Mouse (Mus musculus) limb, embryonic 10.5 days (tissue): ENCODE measurements around the gene Ccnl2. TPM values are rescaled to one million over a fixed set of nuclear protein-coding genes. Genes with fewer than 3 reads are reported as not detected.
"Not testable (repeated sequence)": the region's sequence is repeated elsewhere in the genome, so short reads cannot be mapped to it uniquely, and the experiment has no call there.

Experiments
- DNase-seq: peaks from one replicate; pipeline ENCODE4 v3.0.0-alpha.2; 2017; ENCODE audit warnings: low spot score
- H3K27ac ChIP-seq: fragments of 300-500 bp; sonication (generic); 2 replicates; pipeline ENCODE4 v1.5.1; 2016; ENCODE audit warnings: mild to moderate bottlenecking
- H3K27me3 ChIP-seq: fragments of 300-500 bp; sonication (generic); 2 replicates; pipeline ENCODE4 v1.6.1; 2016; ENCODE audit warnings: low read depth, mild to moderate bottlenecking; ENCODE audit not compliant: poor library complexity, severe bottlenecking
- H3K36me3 ChIP-seq: fragments of 300-500 bp; sonication (generic); 2 replicates; pipeline ENCODE4 v1.6.1; 2016; ENCODE audit warnings: mild to moderate bottlenecking, moderate library complexity
- H3K4me1 ChIP-seq: fragments of 300-500 bp; sonication (generic); 2 replicates; pipeline ENCODE4 v1.6.1; 2016
- H3K4me3 ChIP-seq: fragments of 300-500 bp; sonication (generic); 2 replicates; pipeline ENCODE4 v1.5.1; 2016; ENCODE audit warnings: mild to moderate bottlenecking, moderate library complexity
- H3K9me3 ChIP-seq: fragments of 300-500 bp; sonication (generic); replicated peaks from 2 replicates; pipeline ENCODE4 v1.6.1; 2016; ENCODE audit warnings: mild to moderate bottlenecking
- whole genome bisulfite sequencing: fragments of 180-500 bp; shearing (Covaris S2); methylation state at CpG from one replicate; pipeline ENCODE4 v1.1.7; 2016; 5-methylcytosine and 5-hydroxymethylcytosine counted together
- polyA plus RNA-seq: library from polyadenylated mRNA; unstranded; fragments of >200 nt; fragmentation: Nextera tagmentation; extraction: Ambion mirVana; gene quantifications from 2 replicates; pipeline ENCODE4 v1.2.1, GENCODE M21; 2016

Gene Ccnl2
- polyA plus RNA-seq, 1 experiment from 2014 or later = 196 TPM

DNA sequence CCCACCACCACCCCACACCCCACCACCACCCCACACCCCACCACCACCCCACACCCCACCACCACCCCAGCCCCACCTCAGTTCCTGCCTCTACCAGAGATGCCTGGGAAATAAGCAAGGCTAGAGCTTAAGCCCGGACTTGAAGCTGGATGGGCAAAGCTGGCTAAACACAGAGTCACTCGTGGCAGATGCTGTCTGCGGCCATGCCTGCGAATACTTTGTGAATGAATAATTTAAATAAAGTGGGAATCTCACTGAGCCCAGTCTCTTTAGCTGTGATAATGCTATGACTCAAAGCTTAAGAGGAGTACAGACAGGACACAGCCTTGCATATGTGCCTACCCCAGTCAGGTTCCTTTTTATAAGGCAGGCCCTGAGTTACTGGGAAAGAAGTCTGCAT lies 32.8 kb upstream of the Ccnl2 start:
- Histone ChIP-seq H3K9me3 (no peaks in the 10 kb centered on the region), H3K4me3 (no peak overlapping the region), H3K27me3 (peaks cover 15% of the 10 kb centered on the region), H3K4me1 (peaks cover 32% of the 10 kb centered on the region), H3K27ac (no peak overlapping the region), H3K36me3 (no peaks in the 10 kb centered on the region)
- 93% methylated on average over 4 of the region's 4 CpGs for WGBS
- no peak for DNase-seq

DNA sequence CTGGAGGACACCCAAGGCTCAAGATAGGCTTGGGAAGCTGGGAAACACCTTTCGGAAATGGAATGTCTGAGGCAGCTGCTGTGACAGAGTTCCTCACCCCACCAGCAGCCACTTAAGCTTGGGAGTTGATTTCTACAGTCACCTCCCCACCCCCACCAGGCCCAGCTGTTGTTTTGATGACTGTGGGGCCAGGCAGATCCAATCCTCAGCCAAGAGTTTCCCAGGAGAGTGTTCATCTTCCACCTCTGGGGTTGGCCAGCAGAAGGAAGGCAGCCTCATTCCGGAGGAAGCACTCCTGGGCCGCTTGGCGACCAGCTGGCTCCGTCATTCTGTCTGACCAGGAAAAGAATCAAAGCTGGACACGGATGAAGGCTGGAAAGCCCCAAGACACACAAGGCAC lies 31.4 kb upstream of the Ccnl2 start:
- Histone ChIP-seq H3K4me3 (no peak overlapping the region), H3K27me3 (peaks cover 9% of the 10 kb centered on the region; the same call in 1 of the 2 replicates), H3K36me3 (no peaks in the 10 kb centered on the region), H3K27ac (no peak overlapping the region), H3K4me1 (peaks cover 36% of the 10 kb centered on the region), H3K9me3 (no peaks in the 10 kb centered on the region)
- DNase-seq = no peak
- WGBS = 34% methylated on average over 6 of the region's 6 CpGs

DNA sequence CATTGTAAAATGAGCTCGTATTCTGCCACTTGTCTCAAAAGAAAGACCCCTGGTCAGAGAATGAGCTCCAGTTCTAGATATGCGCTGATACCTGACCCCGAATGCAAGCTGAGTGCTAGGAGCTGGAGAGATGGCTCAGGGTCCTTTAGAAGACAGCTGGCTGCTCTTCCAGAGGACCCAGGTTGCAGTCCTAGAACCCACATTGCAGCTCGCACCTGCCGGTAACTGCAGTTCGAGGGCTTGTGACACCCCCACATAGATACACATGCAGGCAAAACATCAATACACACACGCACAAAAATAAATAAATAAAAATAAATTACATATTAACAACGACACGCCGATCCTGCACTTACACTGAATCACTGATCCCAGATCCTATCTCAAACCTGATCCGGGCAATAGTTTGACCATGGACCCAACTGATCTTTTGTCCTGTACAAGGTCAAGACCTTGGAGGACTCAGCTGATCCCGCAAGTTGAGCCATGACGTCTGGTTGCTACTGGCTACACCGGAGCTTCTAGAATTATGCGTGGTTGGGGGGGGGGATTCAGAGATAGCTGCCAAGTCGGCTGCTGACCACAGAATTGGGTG lies 28.7 kb upstream of the Ccnl2 start:
- no peaks in the 10 kb centered on the region for H3K36me3 ChIP-seq
- H3K4me1 ChIP-seq = peaks cover 27% of the 10 kb centered on the region
- 0 out of 2 replicates have a peak, but pooled peaks cover 9% of the 10 kb centered on the region for H3K27me3 ChIP-seq
- no peaks in the 10 kb centered on the region for H3K9me3 ChIP-seq
- H3K27ac ChIP-seq = peak overlapping the region; percentile 94
- 54% methylated on average over 16 of the region's 16 CpGs for WGBS
- H3K4me3 ChIP-seq = peak overlapping the region; percentile 76
- no peak for DNase-seq

- Histone ChIP-seq H3K4me3 (peak overlapping the region; percentile 76), H3K36me3 (no peaks in the 10 kb centered on the region), H3K4me1 (peaks cover 27% of the 10 kb centered on the region), H3K27ac (peak overlapping the region; percentile 94), H3K27me3 (0 out of 2 replicates have a peak, but pooled peaks cover 9% of the 10 kb centered on the region), H3K9me3 (no peaks in the 10 kb centered on the region)
- WGBS = under 1% methylated on average over 52 of the region's 52 CpGs
- peak; percentile 82 for DNase-seq
These were observed 28.1 kb upstream of the Ccnl2 start for GRCm38 (mm10) chr4:155784081-155784701.

DNA sequence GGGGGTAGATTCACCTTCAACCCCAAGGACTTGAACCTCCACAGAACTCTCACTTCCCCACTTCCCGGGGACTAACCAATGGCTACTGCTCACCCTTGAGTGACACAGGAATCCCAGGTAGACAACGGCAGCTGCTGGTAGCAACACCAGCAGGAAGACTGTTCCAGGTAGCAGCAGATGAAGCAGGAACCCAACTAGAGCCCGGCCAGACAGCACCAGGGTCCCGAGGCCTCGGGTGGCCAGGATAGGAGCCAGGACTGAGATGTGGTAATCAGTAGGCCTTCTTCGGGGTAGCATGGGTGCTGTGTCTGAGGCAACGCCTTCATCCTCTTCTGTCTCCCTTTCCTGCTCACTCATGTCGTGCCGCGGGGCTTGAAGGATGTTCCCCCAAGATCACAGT lies 27.0 kb upstream of the Ccnl2 start:
- Histone ChIP-seq H3K9me3 (no peaks in the 10 kb centered on the region), H3K27ac (peak overlapping the region; percentile 26; the same call in 1 of the 2 replicates), H3K4me3 (0 out of 2 replicates have a peak overlapping the region, but pooled peaks have one; percentile 76), H3K4me1 (peaks cover 27% of the 10 kb centered on the region), H3K36me3 (no peaks in the 10 kb centered on the region), H3K27me3 (0 out of 2 replicates have a peak, but pooled peaks cover 9% of the 10 kb centered on the region)
- DNase-seq = no peak
- 84% methylated on average over 10 of the region's 10 CpGs for WGBS

GRCm38 (mm10) chr4:155785819-155786218 lies 26.5 kb upstream of the Ccnl2 start, which contains the start of gene Tmem88b:
TSS of gene Tmem88b (minus strand) at chr4:155785874.
- no peak for DNase-seq
- H3K27ac ChIP-seq = peak within 1 kb of the TSS; percentile 94

GRCm38 (mm10) chr4:155788300-155788699 lies 24.0 kb upstream of the Ccnl2 start:
- Histone ChIP-seq H3K9me3 (no peaks in the 10 kb centered on the region), H3K36me3 (no peaks in the 10 kb centered on the region), H3K27ac (no peak overlapping the region), H3K27me3 (peaks cover 24% of the 10 kb centered on the region), H3K4me3 (no peak overlapping the region), H3K4me1 (peaks cover 26% of the 10 kb centered on the region)
- WGBS = 83% methylated on average over 3 of the region's 3 CpGs
- DNase-seq = no peak

More at GRCm38 (mm10) chr4:155785819-155786218, 26.5 kb upstream of the Ccnl2 start, which contains the start of gene Tmem88b:
- peaks cover 25% of the 10 kb centered on the region for H3K4me1 ChIP-seq
- peak within 1 kb of the TSS; percentile 76 for H3K4me3 ChIP-seq
- H3K9me3 ChIP-seq = no peaks in the 10 kb centered on the region
- 0 out of 2 replicates have a peak, but pooled peaks cover 9% of the 10 kb centered on the region for H3K27me3 ChIP-seq
- no peaks in the 10 kb centered on the region for H3K36me3 ChIP-seq
- WGBS = 79% methylated on average over 5 of the region's 5 CpGs

- H3K9me3 ChIP-seq, H3K36me3 ChIP-seq, DNase-seq, H3K27ac ChIP-seq, H3K4me3 ChIP-seq: not testable (repeated sequence)
- Histone ChIP-seq H3K4me1 (peaks cover 21% of the 10 kb centered on the region), H3K27me3 (peaks cover 24% of the 10 kb centered on the region)
- 82% methylated on average over 4 of the region's 4 CpGs for WGBS
These were observed 23.5 kb upstream of the Ccnl2 start for GRCm38 (mm10) chr4:155788833-155789232.

DNA sequence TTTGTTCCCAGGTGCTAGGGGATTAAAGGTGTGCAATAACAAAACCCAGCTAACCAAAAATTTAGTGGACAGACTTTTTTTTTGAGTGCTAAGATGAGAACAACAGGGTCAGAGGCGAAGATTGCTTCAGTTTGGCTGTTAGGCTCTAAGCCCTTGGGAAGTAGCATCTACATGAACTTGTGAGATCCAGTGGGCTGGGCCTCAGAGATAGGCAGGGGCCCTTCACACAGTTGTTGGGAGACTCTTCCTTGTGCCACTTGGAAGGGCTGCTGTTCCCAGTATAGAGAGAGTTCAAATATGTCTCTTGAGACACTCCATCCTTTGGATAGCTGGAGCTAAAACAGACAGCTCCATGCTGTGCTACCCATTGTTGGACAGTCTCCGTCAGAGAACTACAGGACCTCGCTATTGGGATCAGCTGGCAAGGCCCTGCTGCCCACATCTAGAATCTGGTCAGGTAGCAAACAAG lies 22.2 kb upstream of the Ccnl2 start, which contains the start of gene Ankrd65:
TSS of gene Ankrd65 (plus strand) at position 419 of the 469 bp plus-strand sequence.
- 88% methylated on average over 3 of the region's 3 CpGs for WGBS
- peaks cover 24% of the 10 kb centered on the region for H3K27me3 ChIP-seq

GRCm38 (mm10) chr4:155790650-155791161 lies 21.6 kb upstream of the Ccnl2 start:
- Histone ChIP-seq H3K36me3 (no peaks in the 10 kb centered on the region), H3K4me3 (no peak overlapping the region), H3K27ac (no peak overlapping the region), H3K4me1 (0 out of 2 replicates have a peak, but pooled peaks cover 4% of the 10 kb centered on the region), H3K27me3 (peaks cover 19% of the 10 kb centered on the region), H3K9me3 (no peaks in the 10 kb centered on the region)
- no peak for DNase-seq
- WGBS = 65% methylated on average over 3 of the region's 3 CpGs

More for the DNA sequence above, 22.2 kb upstream of the Ccnl2 start, which contains the start of gene Ankrd65:
- DNase-seq = no peak
- Histone ChIP-seq H3K9me3 (no peaks in the 10 kb centered on the region), H3K4me1 (peaks cover 9% of the 10 kb centered on the region; the same call in 1 of the 2 replicates), H3K27ac (no peak within 1 kb of the TSS), H3K4me3 (no peak within 1 kb of the TSS), H3K36me3 (no peaks in the 10 kb centered on the region)

DNA sequence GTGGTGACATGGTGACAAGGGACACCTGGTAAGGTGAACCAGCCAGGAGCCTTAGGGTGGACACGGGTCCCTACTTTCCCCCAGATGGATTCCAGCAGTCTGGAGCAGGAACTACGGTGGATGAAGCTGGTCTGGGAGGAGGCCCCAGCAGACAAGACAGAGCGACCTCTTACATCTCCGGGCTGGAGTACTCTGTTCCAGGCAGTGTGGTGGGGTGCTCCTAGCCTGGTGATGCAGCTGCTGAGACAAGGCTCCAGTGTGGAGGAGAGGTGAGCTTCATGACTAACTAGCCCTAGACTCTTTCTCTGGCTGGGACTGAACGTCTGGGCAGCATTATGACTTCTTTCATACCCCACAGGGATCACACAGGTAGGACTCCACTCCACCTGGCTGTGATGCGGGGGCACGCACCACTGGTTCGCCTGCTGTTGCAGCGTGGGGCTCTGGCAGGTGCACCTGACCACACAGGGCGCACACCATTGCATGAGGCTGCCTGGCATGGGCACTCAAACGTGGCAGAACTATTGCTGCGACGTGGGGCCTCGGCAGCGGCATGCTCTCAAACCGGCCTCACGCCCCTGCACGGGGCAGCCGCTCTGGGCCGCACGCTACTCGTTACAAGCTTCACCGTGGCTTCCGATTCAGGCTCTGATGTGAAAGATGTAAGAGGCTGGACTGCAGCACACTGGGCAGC lies 20.9 kb upstream of the Ccnl2 start:
- WGBS = 75% methylated on average over 24 of the region's 24 CpGs
- no peak for DNase-seq
- Histone ChIP-seq H3K36me3 (no peaks in the 10 kb centered on the region), H3K27me3 (peaks cover 15% of the 10 kb centered on the region), H3K4me3 (no peak overlapping the region), H3K27ac (no peak overlapping the region), H3K9me3 (no peaks in the 10 kb centered on the region), H3K4me1 (0 out of 2 replicates have a peak, but pooled peaks cover 3% of the 10 kb centered on the region)

DNA sequence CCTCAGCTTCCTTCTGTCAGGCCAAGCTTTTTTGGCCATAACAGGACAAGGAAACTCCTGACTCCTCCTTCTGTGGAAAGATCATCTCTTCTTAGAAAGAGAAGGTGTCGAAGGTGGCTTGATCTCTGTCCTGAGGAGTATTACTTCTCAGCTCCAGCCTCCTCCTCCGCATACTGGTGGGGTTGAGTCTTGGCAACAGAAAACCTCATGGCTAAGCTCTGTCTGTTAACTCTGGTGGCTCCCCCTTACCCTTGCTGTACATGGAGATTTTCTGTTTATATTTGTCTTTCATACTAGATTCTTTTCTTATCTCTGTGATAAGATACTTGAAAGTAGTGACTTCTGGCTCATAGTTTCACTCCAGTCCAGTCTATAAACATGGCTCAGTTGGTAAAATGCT lies 18.6 kb upstream of the Ccnl2 start:
- H3K4me3 ChIP-seq = no peak overlapping the region
- no peaks in the 10 kb centered on the region for H3K36me3 ChIP-seq
- DNase-seq = no peak
- no peaks in the 10 kb centered on the region for H3K9me3 ChIP-seq
- H3K27ac ChIP-seq = no peak overlapping the region
- 85% methylated on average over 2 of the region's 2 CpGs for WGBS
- H3K4me1 ChIP-seq = 0 out of 2 replicates have a peak, but pooled peaks cover 3% of the 10 kb centered on the region
- peaks cover 15% of the 10 kb centered on the region for H3K27me3 ChIP-seq
